Mouse (Mus musculus): ENCODE measurements at regions not wholly inside any gene's neighbourhood (a gene's known extent, or its start where the extent isn't known, plus 50 kb on each side); places are given as distances from the start of the nearest gene placed in this dataset.

DNA sequence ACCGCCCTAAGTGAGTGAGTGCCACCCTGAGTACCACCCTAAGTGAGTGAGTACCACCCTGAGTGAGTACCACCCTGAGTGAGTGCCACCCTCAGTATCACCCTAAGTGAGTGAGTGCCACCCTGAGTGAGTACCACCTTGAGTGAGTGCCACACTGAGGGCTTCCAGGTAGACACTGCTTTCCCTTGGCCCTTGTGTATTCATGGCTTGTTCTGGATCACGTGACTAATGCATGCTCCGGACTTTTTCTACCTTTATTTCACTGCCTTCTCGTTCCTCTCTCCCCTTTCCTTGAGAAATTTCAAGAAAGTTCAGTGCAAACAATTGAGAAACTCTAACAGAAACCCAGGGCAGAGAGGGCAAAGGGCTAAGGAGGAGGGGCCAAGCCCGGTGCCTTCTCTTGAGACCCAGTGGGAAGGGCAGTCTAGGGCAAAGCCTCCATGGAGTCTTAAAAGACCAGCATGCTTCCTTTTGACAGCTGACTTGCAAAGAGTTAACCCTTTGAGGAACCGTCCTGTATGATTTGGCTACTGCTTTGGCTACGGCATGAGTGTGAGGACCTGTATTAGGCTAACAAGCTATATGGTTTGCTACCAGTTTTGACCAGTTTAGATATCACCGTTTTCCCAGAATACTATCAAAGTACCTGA, 787.1 kb upstream of the Car8 start:
- no peak for ATAC-seq
- no peak overlapping the region for H3K27ac ChIP-seq
- H3K4me1 ChIP-seq: peaks cover 14% of the 10 kb centered on the region
- no peaks in the 10 kb centered on the region for H3K27me3 ChIP-seq (replicated peaks)
- H3K4me2 ChIP-seq: no peak overlapping the region
- no peak overlapping the region for H3K4me3 ChIP-seq
- no peaks in the 10 kb centered on the region for H3K36me3 ChIP-seq
- H3K9me3 ChIP-seq (replicated peaks): no peaks in the 10 kb centered on the region
- no peak overlapping the region for H3K9ac ChIP-seq
- WGBS (ENCODE audit: insufficient replicate concordance): 55% methylated on average over 8 of the region's 8 CpGs

DNA sequence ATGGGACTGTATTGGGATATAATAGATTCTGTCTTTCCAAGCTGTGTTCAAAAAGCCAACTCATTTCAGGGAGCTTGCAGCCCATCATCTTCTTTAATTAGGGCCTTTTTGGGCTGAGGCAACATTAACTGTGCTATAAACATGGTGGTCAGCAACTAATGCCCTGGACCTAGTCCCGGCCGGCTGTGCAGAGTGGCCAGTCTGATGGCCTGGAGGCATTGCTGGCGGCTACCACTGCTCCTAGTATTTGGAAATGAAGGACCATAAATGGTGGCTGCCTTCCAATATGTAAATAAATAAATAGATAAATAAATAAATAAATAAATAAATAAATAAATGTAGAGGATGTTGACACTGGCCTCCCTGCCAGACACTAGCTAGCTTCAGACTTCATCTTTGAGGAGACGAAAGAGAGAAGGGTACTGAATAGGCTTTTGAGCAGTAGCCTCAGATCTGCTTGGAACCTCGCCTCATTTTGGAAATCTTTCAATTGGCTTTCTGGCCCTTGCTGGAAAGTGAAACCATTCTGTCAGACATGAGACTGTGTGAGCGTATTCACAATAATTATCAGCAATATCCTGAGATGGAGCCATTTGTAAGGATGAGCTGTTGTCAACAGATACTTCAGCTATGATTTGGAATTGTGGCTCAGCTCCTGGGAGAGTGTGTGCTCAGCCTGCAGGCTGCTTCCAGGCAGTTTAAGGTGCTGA, 785.5 kb upstream of the Car8 start:
- no peak overlapping the region for H3K9ac ChIP-seq
- H3K4me2 ChIP-seq: no peak overlapping the region
- WGBS (ENCODE audit: insufficient replicate concordance): 69% methylated on average over 6 of the region's 6 CpGs
- peaks cover 14% of the 10 kb centered on the region for H3K4me1 ChIP-seq
- no peak overlapping the region for H3K27ac ChIP-seq
- H3K4me3 ChIP-seq: no peak overlapping the region
- no peak for ATAC-seq
- no peaks in the 10 kb centered on the region for H3K9me3 ChIP-seq (replicated peaks)
- no peaks in the 10 kb centered on the region for H3K27me3 ChIP-seq (replicated peaks)
- H3K36me3 ChIP-seq: no peaks in the 10 kb centered on the region

DNA sequence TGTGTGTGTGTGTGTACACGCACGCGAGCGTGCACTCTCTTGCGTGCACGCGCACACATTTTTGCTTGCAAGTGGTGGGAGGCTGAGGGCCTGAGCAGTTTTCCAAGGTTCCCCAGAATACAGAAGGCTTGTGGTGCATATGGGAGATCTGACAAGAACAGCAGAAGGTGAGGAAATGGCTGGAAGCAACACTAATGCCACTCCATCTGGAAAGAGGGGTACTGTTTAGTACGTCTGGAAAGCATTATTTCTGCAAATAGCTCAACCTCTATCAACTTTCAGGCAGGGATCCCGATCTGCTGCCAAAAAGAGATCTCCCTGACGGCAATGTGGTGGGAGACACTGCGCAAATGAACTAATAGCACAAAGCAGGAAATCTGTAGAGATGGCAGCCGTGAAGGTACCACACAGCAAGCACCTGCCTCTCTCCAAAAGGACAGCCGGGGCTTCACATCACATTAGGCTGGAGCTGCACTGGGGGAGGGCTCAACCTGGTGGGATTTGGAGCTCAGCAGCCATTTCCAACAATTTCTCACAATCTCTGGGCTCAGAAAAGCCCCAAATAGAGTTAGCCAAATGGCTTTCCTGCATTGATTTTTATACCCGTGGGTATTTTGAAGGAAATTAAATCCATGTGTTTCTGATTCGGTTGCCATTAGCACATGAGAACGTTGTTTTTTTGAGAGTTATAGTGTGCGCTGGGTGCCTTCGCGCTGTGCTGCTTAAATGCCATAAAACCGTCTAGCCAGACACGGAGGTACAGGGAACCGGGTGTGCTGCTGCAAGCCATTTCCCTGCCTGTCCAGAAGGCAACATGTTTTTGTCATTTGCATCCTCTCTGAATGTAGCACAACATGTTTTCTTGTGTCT, 780.6 kb upstream of the Car8 start:
- Histone ChIP-seq H3K9ac (no peak overlapping the region), H3K9me3 (replicated peaks) (no peaks in the 10 kb centered on the region), H3K27ac (no peak overlapping the region), H3K4me2 (no peak overlapping the region), H3K36me3 (no peaks in the 10 kb centered on the region), H3K4me3 (no peak overlapping the region), H3K27me3 (replicated peaks) (no peaks in the 10 kb centered on the region), H3K4me1 (peaks cover 5% of the 10 kb centered on the region)
- ATAC-seq: no peak
- 73% methylated on average over 22 of the region's 22 CpGs for WGBS (ENCODE audit: insufficient replicate concordance)

GRCm38 (mm10) chr4:9018236-9018635, 779.4 kb upstream of the Car8 start:
- no peak overlapping the region for H3K4me3 ChIP-seq
- 62% methylated on average over 2 of the region's 2 CpGs for WGBS (ENCODE audit: insufficient replicate concordance)

DNA sequence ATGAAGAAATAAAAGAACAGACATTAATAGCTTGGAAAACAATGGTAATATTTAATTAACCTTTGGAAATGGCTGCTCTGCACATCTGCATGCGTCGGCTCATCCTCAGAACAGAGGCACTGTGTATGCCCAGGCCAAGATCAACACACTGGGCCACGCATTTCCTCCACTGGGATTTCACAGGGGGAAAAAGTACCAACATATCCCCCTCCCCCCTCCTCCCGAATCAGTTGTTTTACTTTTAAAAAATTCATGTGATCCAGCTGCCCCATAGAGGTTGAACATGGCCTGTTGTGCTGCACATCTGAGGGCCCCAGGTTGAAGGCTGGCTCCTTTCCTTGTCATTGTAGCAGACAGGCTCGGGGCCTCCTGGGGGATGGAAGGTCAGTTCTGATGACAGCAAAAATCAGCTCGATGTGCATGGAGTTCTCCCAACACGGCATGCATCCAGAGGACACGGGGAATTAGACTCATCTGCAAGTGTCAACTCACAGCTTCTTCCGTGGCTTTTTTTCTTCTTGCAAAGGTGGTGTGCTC, 777.7 kb upstream of the Car8 start:
- peaks cover 5% of the 10 kb centered on the region for H3K4me1 ChIP-seq
- no peaks in the 10 kb centered on the region for H3K36me3 ChIP-seq
- ATAC-seq: no peak
- H3K4me2 ChIP-seq: no peak overlapping the region
- H3K27ac ChIP-seq: no peak overlapping the region
- no peak overlapping the region for H3K9ac ChIP-seq
- no peaks in the 10 kb centered on the region for H3K27me3 ChIP-seq (replicated peaks)
- H3K9me3 ChIP-seq (replicated peaks): no peaks in the 10 kb centered on the region
- H3K4me3 ChIP-seq: no peak overlapping the region
- WGBS (ENCODE audit: insufficient replicate concordance): 62% methylated on average over 9 of the region's 9 CpGs

More at GRCm38 (mm10) chr4:9018236-9018635, 779.4 kb upstream of the Car8 start:
- ATAC-seq: no peak
- H3K27ac ChIP-seq: no peak overlapping the region
- H3K27me3 ChIP-seq (replicated peaks): no peaks in the 10 kb centered on the region
- no peak overlapping the region for H3K9ac ChIP-seq
- no peaks in the 10 kb centered on the region for H3K9me3 ChIP-seq (replicated peaks)
- no peak overlapping the region for H3K4me2 ChIP-seq
- no peaks in the 10 kb centered on the region for H3K36me3 ChIP-seq
- peaks cover 5% of the 10 kb centered on the region for H3K4me1 ChIP-seq

DNA sequence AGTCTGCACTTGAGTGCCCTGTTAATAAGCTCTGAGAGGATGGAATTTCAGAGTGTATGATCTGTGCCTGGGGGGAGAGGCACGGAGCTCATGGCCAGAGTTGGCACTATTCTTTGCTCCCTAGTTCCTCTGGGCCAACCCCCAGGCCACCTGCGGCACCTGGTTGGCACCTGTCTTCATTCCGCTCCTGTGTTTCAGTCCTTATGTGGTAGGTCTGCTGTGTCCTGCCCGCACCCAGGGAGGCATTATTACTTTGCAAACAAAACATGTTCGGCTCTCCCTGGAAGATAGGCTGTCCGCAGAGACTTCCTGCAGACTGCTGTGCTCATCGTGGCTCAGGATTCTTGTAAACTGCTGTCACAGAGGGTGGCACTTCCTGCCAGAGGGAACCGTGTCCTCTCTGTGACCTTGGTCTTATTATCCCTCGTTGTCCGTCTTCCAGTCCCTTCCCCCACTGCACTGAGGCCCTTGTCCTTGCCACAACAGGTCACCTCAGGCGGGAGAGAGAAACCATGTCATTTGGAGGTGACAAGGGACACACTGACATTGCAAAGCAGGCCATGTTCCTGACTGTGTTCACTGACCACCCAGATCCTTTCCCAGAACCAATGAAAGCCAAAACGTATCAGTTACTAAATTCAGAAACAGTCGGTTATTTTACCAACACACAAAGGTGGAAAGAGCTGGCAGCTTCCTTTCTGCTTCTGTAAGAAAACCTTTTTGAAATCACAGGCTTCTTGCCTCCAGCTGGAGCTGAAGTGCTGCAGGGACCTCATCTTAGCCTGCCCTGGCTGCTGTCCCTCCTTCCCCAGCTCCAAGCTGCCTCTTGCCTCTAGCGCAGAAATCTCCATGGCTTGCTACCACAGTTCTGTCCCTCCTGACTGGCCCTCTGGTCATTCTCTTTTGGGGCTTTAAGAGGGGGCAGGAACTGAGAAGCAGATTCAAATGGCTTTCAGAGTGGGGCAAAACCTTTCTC, 777.0 kb upstream of the Car8 start:
- 18% methylated on average over 14 of the region's 14 CpGs for WGBS (ENCODE audit: insufficient replicate concordance)
- H3K4me2 ChIP-seq: no peak overlapping the region
- no peaks in the 10 kb centered on the region for H3K9me3 ChIP-seq (replicated peaks)
- H3K36me3 ChIP-seq: no peaks in the 10 kb centered on the region
- no peak overlapping the region for H3K4me3 ChIP-seq
- H3K27ac ChIP-seq: peak overlapping the region; percentile 53; the same call in 1 of the 2 replicates
- H3K9ac ChIP-seq: no peak overlapping the region
- H3K4me1 ChIP-seq: peaks cover 5% of the 10 kb centered on the region
- no peaks in the 10 kb centered on the region for H3K27me3 ChIP-seq (replicated peaks)
- ATAC-seq: peak; percentile 71

GRCm38 (mm10) chr4:9014986-9015385, 776.1 kb upstream of the Car8 start:
- 65% methylated on average over 4 of the region's 4 CpGs for WGBS (ENCODE audit: insufficient replicate concordance)
- Histone ChIP-seq H3K27ac (no peak overlapping the region), H3K4me2 (no peak overlapping the region)

GRCm38 (mm10) chr4:9012787-9013186, 773.9 kb upstream of the Car8 start:
- no peak overlapping the region for H3K27ac ChIP-seq
- WGBS (ENCODE audit: insufficient replicate concordance): 68% methylated on average over 9 of the region's 9 CpGs

More at GRCm38 (mm10) chr4:9014986-9015385, 776.1 kb upstream of the Car8 start:
- Histone ChIP-seq H3K4me3 (no peak overlapping the region), H3K9me3 (replicated peaks) (no peaks in the 10 kb centered on the region), H3K36me3 (no peaks in the 10 kb centered on the region), H3K9ac (no peak overlapping the region), H3K4me1 (peaks cover 5% of the 10 kb centered on the region), H3K27me3 (replicated peaks) (no peaks in the 10 kb centered on the region)
- ATAC-seq: no peak

DNA sequence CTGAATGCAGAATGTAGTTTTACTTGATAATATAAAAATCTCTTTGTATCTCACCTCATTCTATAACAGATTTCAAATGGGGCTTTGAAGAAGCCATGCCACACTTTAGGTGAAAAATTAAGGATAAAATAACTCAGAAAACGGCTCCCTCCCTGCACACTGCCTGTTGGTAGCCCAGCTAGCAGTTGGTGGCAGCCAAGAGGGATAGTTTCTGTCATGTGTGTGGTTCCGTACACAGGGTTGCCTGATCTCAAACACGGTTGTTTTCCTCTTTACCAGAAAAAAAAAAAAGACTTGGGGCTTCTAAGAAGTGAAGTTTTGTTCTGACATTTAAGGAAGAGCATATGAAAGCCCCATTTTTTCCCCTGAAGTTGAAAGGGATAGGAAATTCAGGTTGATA, 773.1 kb upstream of the Car8 start:
- WGBS (ENCODE audit: insufficient replicate concordance): 51% methylated on average over 3 of the region's 3 CpGs
- Histone ChIP-seq H3K27me3 (replicated peaks) (no peaks in the 10 kb centered on the region), H3K9me3 (replicated peaks) (no peaks in the 10 kb centered on the region), H3K27ac (no peak overlapping the region), H3K4me3 (no peak overlapping the region), H3K4me1 (peaks cover 5% of the 10 kb centered on the region), H3K4me2 (no peak overlapping the region), H3K9ac (no peak overlapping the region), H3K36me3 (no peaks in the 10 kb centered on the region)
- no peak for ATAC-seq

More at GRCm38 (mm10) chr4:9012787-9013186, 773.9 kb upstream of the Car8 start:
- H3K4me1 ChIP-seq: peaks cover 5% of the 10 kb centered on the region
- no peaks in the 10 kb centered on the region for H3K9me3 ChIP-seq (replicated peaks)
- H3K9ac ChIP-seq: no peak overlapping the region
- H3K36me3 ChIP-seq: no peaks in the 10 kb centered on the region
- ATAC-seq: no peak
- H3K4me2 ChIP-seq: no peak overlapping the region
- H3K27me3 ChIP-seq (replicated peaks): no peaks in the 10 kb centered on the region
- H3K4me3 ChIP-seq: no peak overlapping the region

DNA sequence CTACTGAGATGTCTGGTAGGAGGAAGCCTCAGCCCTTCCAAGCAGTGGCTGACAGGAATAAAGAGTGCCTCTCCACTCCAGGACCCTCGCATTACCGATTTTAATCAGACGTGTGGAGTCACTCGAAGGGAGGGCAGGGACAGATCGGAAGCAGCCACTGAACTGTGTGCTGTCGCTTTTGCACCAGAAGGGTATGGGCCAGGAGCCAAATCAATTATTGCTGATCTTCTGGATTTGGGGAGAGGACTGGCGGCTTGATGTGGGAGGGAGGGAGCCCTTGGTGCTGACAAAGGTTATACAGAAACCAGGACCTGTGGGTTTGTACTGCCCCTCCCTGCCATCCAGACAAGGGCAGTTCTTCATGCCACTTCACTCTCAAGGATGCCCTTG, 772.3 kb upstream of the Car8 start:
- no peak for ATAC-seq
- Histone ChIP-seq H3K4me2 (no peak overlapping the region), H3K4me1 (peaks cover 5% of the 10 kb centered on the region), H3K9ac (no peak overlapping the region), H3K27ac (no peak overlapping the region), H3K36me3 (no peaks in the 10 kb centered on the region), H3K4me3 (no peak overlapping the region), H3K9me3 (replicated peaks) (no peaks in the 10 kb centered on the region), H3K27me3 (replicated peaks) (no peaks in the 10 kb centered on the region)
- WGBS (ENCODE audit: insufficient replicate concordance): 57% methylated on average over 7 of the region's 7 CpGs
